Mouse (Mus musculus): ENCODE data around the gene Chn2.

Gene Chn2

GRCm38 (mm10) chr6:54289774-54290500, 250.6 kb downstream of the Chn2 start:
- no peak for DNase-seq

- no peak for DNase-seq
Observed at GRCm38 (mm10) chr6:54297231-54297630, 257.9 kb downstream of the Chn2 start.

GRCm38 (mm10) chr6:54299417-54299816, 260.1 kb downstream of the Chn2 start:
- DNase-seq = no peak

GRCm38 (mm10) chr6:54305777-54306176, 266.4 kb downstream of the Chn2 start:
- DNase-seq = no peak

GRCm38 (mm10) chr6:54313071-54313470, 273.7 kb downstream of the Chn2 start:
- DNase-seq = no peak

- no peak for DNase-seq
Observed at GRCm38 (mm10) chr6:54318618-54319017, 279.3 kb downstream of the Chn2 start.

GRCm38 (mm10) chr6:54319198-54319597, 279.8 kb downstream of the Chn2 start:
- no peak for DNase-seq

GRCm38 (mm10) chr6:54320236-54320635, 280.9 kb downstream of the Chn2 start:
- DNase-seq = no peak

- DNase-seq = no peak
Observed at GRCm38 (mm10) chr6:54325246-54325885, 286.0 kb downstream of the Chn2 start, which contains the start of gene Prr15. TSS of gene Prr15 (plus strand) at chr6:54325835.

- peak; percentile 80 to 81 for DNase-seq
Observed at GRCm38 (mm10) chr6:54326671-54327625, 287.6 kb downstream of the Chn2 start.

- DNase-seq = peak; percentile 80 to 81
Observed at GRCm38 (mm10) chr6:54327626-54328003, 288.3 kb downstream of the Chn2 start.

- no peak for DNase-seq
Observed at GRCm38 (mm10) chr6:54328783-54329182, 289.4 kb downstream of the Chn2 start.

- DNase-seq = no peak
Observed at GRCm38 (mm10) chr6:54329598-54329997, 290.2 kb downstream of the Chn2 start.

- DNase-seq = no peak
Observed at GRCm38 (mm10) chr6:54330166-54330565, 290.8 kb downstream of the Chn2 start.

GRCm38 (mm10) chr6:54331765-54332164, 292.4 kb downstream of the Chn2 start:
- DNase-seq = peak in 1 of 2 experiments; percentile 33

- no peak for DNase-seq
Observed at GRCm38 (mm10) chr6:54332203-54332602, 292.8 kb downstream of the Chn2 start.

GRCm38 (mm10) chr6:54333116-54333651, 293.8 kb downstream of the Chn2 start:
- no peak for DNase-seq

GRCm38 (mm10) chr6:54333652-54334396, 294.5 kb downstream of the Chn2 start:
- DNase-seq = peak; percentile 76 to 79

GRCm38 (mm10) chr6:54337321-54337720, 298.0 kb downstream of the Chn2 start:
- DNase-seq = peak; percentile 76 to 82

GRCm38 (mm10) chr6:54341133-54341532, 301.8 kb downstream of the Chn2 start:
- no peak for DNase-seq

- peak in 1 of 2 experiments; percentile 16 for DNase-seq
Observed at GRCm38 (mm10) chr6:54342223-54342622, 302.9 kb downstream of the Chn2 start.
